Mouse (Mus musculus): ENCODE measurements around the gene H13. TPM values are rescaled to one million over a fixed set of nuclear protein-coding genes. Genes with fewer than 3 reads are reported as not detected.

Gene H13
- total RNA-seq (2015; ENCODE audit: low replicate concordance) (17.7 and 24.7 TPM in 2 replicates), total RNA-seq (2017; ENCODE audit: low replicate concordance) (11.6 and 13.2 TPM in 2 replicates)

GRCm38 (mm10) chr2:152669256-152669638 is at the start of gene H13:
Gene H13, plus strand, starts transcription at chr2:152669461.
- ATAC-seq (replicated peaks; ENCODE audit: low FRiP score, poor library complexity, severe bottlenecking), result peak; percentile 90

GRCm38 (mm10) chr2:152620367-152621134 is 48.7 kb upstream of the H13 start:
- ATAC-seq (replicated peaks; ENCODE audit: low FRiP score, poor library complexity, severe bottlenecking), result no peak

- ATAC-seq (replicated peaks; ENCODE audit: low FRiP score, poor library complexity, severe bottlenecking), result no peak
These were observed 47.1 kb upstream of the H13 start for GRCm38 (mm10) chr2:152622151-152622550.

- ATAC-seq (replicated peaks; ENCODE audit: low FRiP score, poor library complexity, severe bottlenecking), result no peak
These were observed 46.3 kb upstream of the H13 start, which contains the start of gene Defb25 for GRCm38 (mm10) chr2:152622953-152623352. Gene Defb25, minus strand, starts transcription at chr2:152623053.

GRCm38 (mm10) chr2:152624566-152624965 is 44.7 kb upstream of the H13 start:
- no peak for ATAC-seq (replicated peaks; ENCODE audit: low FRiP score, poor library complexity, severe bottlenecking)

- no peak for ATAC-seq (replicated peaks; ENCODE audit: low FRiP score, poor library complexity, severe bottlenecking)
These were observed 44.0 kb upstream of the H13 start for GRCm38 (mm10) chr2:152625256-152625655.

- ATAC-seq (replicated peaks; ENCODE audit: low FRiP score, poor library complexity, severe bottlenecking), result no peak
These were observed 42.3 kb upstream of the H13 start, which contains the start of gene Rem1 for GRCm38 (mm10) chr2:152626774-152627591. Gene Rem1, plus strand, starts transcription at chr2:152626951.

GRCm38 (mm10) chr2:152628066-152628465 is 41.2 kb upstream of the H13 start:
- ATAC-seq (replicated peaks; ENCODE audit: low FRiP score, poor library complexity, severe bottlenecking), result no peak

- no peak for ATAC-seq (replicated peaks; ENCODE audit: low FRiP score, poor library complexity, severe bottlenecking)
These were observed 40.0 kb upstream of the H13 start for GRCm38 (mm10) chr2:152629239-152629638.

GRCm38 (mm10) chr2:152629904-152630303 is 39.4 kb upstream of the H13 start:
- no peak for ATAC-seq (replicated peaks; ENCODE audit: low FRiP score, poor library complexity, severe bottlenecking)

- no peak for ATAC-seq (replicated peaks; ENCODE audit: low FRiP score, poor library complexity, severe bottlenecking)
These were observed 35.9 kb upstream of the H13 start for GRCm38 (mm10) chr2:152633334-152633733.

GRCm38 (mm10) chr2:152634311-152634710 is 35.0 kb upstream of the H13 start:
- ATAC-seq (replicated peaks; ENCODE audit: low FRiP score, poor library complexity, severe bottlenecking), result no peak

- ATAC-seq (replicated peaks; ENCODE audit: low FRiP score, poor library complexity, severe bottlenecking), result no peak
These were observed 32.8 kb upstream of the H13 start for GRCm38 (mm10) chr2:152636246-152637005.

- ATAC-seq (replicated peaks; ENCODE audit: low FRiP score, poor library complexity, severe bottlenecking), result no peak
These were observed 32.3 kb upstream of the H13 start for GRCm38 (mm10) chr2:152637006-152637322.

GRCm38 (mm10) chr2:152637381-152637780 is 31.9 kb upstream of the H13 start:
- ATAC-seq (replicated peaks; ENCODE audit: low FRiP score, poor library complexity, severe bottlenecking), result no peak

GRCm38 (mm10) chr2:152638865-152639264 is 30.4 kb upstream of the H13 start:
- no peak for ATAC-seq (replicated peaks; ENCODE audit: low FRiP score, poor library complexity, severe bottlenecking)

- ATAC-seq (replicated peaks; ENCODE audit: low FRiP score, poor library complexity, severe bottlenecking), result no peak
These were observed 29.7 kb upstream of the H13 start for GRCm38 (mm10) chr2:152639406-152640113.

GRCm38 (mm10) chr2:152652901-152653620 is 16.2 kb upstream of the H13 start:
- ATAC-seq (replicated peaks; ENCODE audit: low FRiP score, poor library complexity, severe bottlenecking), result 0 out of 2 replicates have a peak, but pooled peaks have one; percentile 14
